Mouse (Mus musculus) embryonic facial prominence, embryonic 14.5 days (tissue): ENCODE measurements at regions not wholly inside any gene's neighbourhood (a gene's known extent, or its start where the extent isn't known, plus 50 kb on each side); places are given as distances from the start of the nearest gene placed in this dataset.

Source experiments
- ATAC-seq: fragments of 200-750 bp; cut with Nextera tagmentation; 2 replicates; pipeline ENCODE4 v1.8.0; 2017; ENCODE audit warnings: low read depth, moderate number of reproducible peaks, moderate TSS enrichment
- DNase-seq: peaks from one replicate; pipeline ENCODE4 v3.0.0-alpha.2; 2015; ENCODE audit warnings: low spot score
- H3K27ac ChIP-seq: fragments of 300-500 bp; sonication (generic); replicated peaks from 2 replicates; pipeline ENCODE4 v1.5.1; 2014; ENCODE audit warnings: low read depth, mild to moderate bottlenecking, low read length, moderate library complexity
- H3K27me3 ChIP-seq: fragments of 300-500 bp; sonication (generic); replicated peaks from 2 replicates; pipeline ENCODE4 v1.6.1; 2014; ENCODE audit warnings: low read length; ENCODE audit not compliant: control insufficient read depth, insufficient read depth
- H3K36me3 ChIP-seq: fragments of 300-500 bp; sonication (generic); 2 replicates; pipeline ENCODE4 v1.6.1; 2014; ENCODE audit warnings: low read length, mixed read lengths; ENCODE audit not compliant: control insufficient read depth, insufficient read depth
- H3K4me1 ChIP-seq: fragments of 300-500 bp; sonication (generic); 2 replicates; pipeline ENCODE4 v1.6.1; 2014; ENCODE audit warnings: antibody characterized with exemption, low read length; ENCODE audit not compliant: control insufficient read depth, insufficient read depth
- H3K4me2 ChIP-seq: fragments of 300-500 bp; sonication (generic); 2 replicates; pipeline ENCODE4 v1.6.1; 2014; ENCODE audit warnings: low read depth, mild to moderate bottlenecking, low read length, moderate library complexity, mixed read lengths
- H3K4me3 ChIP-seq: fragments of 300-500 bp; sonication (generic); 2 replicates; pipeline ENCODE4 v1.5.1; 2014; ENCODE audit warnings: low read depth, mild to moderate bottlenecking, low read length
- H3K9ac ChIP-seq: fragments of 300-500 bp; sonication (generic); 2 replicates; pipeline ENCODE4 v1.6.1; 2014; ENCODE audit warnings: low read depth, mild to moderate bottlenecking, low read length, moderate library complexity, mixed read lengths
- H3K9me3 ChIP-seq: fragments of 300-500 bp; sonication (generic); 2 replicates; pipeline ENCODE4 v1.6.1; 2016; ENCODE audit warnings: low read length; ENCODE audit not compliant: control insufficient read depth
- WGBS: fragments of 180-500 bp; shearing (Covaris S2); extraction: QIAGEN DNeasy Blood & Tissue Kit; methylation state at CpG from one replicate; pipeline ENCODE4 v1.1.7; 2014; 5-methylcytosine and 5-hydroxymethylcytosine counted together

DNA sequence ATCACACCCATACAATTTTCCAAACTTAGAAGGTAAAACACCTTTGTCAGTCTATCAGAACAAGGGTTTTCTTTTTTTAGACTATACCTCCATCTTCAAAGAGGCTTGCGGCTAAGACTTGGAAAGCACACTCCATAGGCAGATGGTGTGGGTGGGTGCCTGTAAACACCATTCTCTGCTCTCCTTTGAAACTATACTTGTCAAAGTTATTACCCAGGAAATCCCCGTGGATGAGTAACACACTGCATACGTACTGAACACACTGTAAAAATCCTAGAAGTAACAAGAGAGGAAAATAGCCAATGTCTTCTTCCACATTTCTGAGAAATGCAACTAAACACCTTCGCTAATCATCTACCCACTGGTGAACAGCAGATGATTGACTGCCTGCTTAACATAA, 464.0 kb upstream of the Adam24 start:
- no peaks in the 10 kb centered on the region for H3K4me1 ChIP-seq
- no peaks in the 10 kb centered on the region for H3K27me3 ChIP-seq
- no peak overlapping the region for H3K27ac ChIP-seq
- no peak for DNase-seq
- WGBS = 81% methylated on average over 4 of the region's 4 CpGs
- no peaks in the 10 kb centered on the region for H3K36me3 ChIP-seq
- no peak for ATAC-seq
- no peak overlapping the region for H3K4me2 ChIP-seq
- no peaks in the 10 kb centered on the region for H3K9me3 ChIP-seq
- no peak overlapping the region for H3K4me3 ChIP-seq
- H3K9ac ChIP-seq = no peak overlapping the region

DNA sequence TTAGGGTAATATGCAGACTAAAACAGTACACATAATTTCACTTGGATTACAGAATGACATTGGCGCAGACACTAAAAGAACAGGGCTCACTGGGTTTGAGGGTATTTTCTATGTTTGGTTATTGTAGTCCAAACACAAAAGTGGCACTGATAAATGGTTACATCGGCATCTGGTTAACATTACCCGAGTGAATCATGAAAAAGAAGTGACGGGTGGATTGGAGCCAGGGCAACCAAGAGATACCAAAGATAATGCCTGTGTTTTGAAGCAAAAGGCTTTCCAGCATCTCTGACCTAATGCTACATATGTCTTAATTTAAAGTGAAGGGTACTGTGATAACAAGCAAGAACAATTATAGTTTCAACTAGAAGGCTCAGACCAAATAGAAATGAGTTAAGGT, 451.4 kb upstream of the Adam24 start:
- Histone ChIP-seq H3K9me3 (no peaks in the 10 kb centered on the region), H3K4me1 (no peaks in the 10 kb centered on the region), H3K36me3 (no peaks in the 10 kb centered on the region), H3K27me3 (no peaks in the 10 kb centered on the region), H3K9ac (no peak overlapping the region), H3K27ac (no peak overlapping the region), H3K4me3 (no peak overlapping the region), H3K4me2 (no peak overlapping the region)
- ATAC-seq (no peak), DNase-seq (no peak)
- WGBS = 53% methylated on average over 4 of the region's 4 CpGs

DNA sequence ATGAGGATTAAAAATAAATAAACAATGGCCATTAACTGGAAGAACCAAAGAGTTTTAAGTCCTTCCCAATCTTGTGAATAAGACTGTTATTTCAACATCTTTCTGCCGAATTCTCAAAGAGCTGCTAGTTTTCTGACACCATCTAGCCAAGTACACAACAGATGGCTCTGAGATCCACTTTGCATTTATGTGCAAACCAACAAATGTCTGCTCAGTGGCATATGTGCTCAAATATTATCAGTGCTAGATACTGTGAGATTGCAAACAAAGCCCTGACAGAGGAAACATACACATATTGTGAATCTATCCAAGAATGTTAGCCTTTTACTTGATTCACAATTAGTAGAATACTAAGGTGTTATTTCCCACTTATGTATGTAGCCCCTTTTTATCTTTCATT, 447.6 kb upstream of the Adam24 start:
- ATAC-seq = no peak
- Histone ChIP-seq H3K36me3 (no peaks in the 10 kb centered on the region), H3K9ac (no peak overlapping the region), H3K27ac (no peak overlapping the region), H3K4me1 (no peaks in the 10 kb centered on the region), H3K4me2 (no peak overlapping the region), H3K9me3 (no peaks in the 10 kb centered on the region), H3K27me3 (no peaks in the 10 kb centered on the region), H3K4me3 (no peak overlapping the region)
- DNase-seq = no peak
- 79% methylated on average over 1 of the region's 1 CpGs for WGBS
